Mouse (Mus musculus) retina, adult 2 months (tissue): ENCODE data around the gene Slc35b3.
A peak's percentile ranks its signal among the peaks of the same experiment; 100 is the strongest.

Source experiments
- DNase-seq: peaks from one replicate; pipeline ENCODE4 v3.0.0-alpha.2; 2012; ENCODE audit warnings: low read depth, low spot score

Slc35b3 gene

DNA sequence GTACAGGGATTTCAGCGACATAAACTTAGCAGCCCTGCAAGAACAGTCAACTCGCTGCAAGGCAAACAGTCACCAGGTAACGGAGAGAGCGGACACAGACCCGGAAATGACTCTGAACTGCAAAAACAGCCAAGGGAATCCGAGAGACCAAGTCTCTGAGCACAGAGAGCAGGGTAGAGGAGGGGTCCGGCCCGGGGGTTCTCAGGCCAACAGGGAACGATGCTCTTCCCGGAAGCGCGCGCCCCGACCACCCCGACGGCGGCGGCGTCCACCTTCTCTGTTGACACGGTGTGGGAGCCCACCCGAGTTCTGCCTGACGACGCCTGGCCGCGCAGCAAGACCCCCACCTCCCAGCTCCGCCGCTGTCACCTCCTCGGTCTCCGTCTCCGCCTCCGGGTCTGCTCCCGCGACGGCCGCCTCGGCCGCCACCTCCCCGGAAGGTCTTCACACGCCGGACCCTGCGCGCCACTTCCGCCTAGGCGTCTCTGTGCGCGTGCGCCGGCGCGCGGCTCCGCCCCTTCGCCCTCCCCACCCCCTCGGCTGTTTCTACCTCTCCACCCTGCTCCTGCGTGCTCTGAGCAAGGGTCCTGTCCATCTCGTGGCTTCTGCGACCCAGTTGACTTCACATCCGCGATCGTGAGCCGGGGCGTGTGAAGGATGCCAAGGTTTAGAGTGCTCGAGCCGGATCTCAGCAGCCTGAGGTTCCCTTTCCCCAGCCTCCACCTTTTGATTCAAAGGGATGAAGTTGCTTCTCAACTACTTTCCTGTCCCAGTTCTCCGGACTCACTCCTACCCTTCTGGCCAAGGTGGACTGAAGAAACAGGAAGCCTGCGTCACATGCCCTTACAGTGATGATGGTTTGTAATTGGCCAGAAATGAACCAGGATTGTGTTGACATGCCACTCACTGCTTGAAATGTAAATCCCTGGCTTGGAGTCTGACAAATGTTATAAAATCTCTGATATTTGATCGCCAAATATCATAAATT lies at the start of gene Slc35b3:
Gene Slc35b3 (minus strand): TSS at position 813 of the 988 bp plus-strand sequence.
- DNase-seq: peak; percentile 69

DNA sequence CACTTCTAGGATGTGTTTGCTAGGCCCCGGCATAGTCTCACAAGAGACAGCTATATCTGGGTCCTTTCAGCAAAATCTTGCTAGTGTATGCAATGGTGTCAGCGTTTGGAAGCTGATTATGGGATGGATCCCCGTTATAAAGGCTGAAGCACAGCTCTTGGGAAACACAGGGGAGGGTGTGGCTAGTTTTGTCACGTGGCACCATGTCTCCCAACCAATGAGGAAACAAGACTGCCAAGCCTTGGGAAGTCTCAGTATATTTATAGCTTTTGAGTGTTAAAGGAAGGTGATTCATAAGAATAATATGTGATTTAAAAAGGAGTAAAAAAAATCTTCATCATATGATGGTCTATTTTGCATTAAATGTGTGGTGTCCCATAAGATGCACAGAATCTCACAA lies 49.6 kb upstream of the Slc35b3 start:
- DNase-seq: no peak

DNA sequence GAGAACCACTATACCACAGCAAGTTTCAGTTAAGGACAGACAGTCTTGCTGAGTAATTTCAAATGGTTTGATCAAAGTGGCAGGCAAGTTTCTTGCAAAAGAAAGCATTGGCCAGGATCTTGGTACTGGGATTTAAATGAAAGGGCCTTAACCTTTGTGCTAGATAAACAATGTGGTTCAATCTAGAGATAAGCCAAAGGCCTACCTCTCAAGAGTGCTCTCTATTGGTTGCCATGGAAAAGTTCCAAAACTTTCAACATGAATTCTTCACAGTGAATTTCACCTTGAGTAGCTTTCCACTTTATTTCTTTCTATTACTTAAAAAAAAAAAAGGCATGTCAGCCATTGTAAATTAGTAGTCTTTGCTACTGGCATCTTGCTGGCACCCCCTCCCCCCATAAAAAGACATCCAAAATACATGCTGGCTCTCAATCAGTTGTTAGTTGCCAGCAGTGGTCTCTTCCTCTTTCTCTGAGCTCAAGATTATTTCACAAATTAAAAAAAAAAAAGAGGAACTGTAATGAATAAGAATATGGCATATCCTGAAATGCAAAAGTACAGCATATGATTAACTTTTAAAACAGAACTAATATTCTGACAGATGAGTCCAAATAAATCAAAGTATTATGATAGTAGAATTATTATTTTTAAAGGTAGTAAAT lies 42.6 kb upstream of the Slc35b3 start:
- DNase-seq: no peak

DNA sequence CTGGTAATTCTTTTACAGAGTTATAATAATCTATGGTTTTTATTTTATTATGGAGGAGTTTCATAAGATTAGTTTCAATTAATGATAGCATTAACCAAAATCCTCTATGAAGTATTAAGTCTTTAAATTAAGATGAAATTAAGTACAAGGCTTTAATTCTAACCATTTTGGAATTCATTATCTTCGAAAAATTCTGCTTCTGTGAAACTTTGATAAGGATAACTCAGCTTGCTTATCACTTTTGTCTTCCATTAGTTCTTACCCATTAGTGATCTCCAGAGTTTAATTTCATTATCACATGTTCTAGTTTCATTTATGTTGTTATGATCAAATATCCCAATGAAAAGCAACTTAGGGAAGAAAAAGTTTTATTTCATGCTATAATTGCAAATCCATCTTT lies 41.7 kb upstream of the Slc35b3 start:
- DNase-seq: no peak

DNA sequence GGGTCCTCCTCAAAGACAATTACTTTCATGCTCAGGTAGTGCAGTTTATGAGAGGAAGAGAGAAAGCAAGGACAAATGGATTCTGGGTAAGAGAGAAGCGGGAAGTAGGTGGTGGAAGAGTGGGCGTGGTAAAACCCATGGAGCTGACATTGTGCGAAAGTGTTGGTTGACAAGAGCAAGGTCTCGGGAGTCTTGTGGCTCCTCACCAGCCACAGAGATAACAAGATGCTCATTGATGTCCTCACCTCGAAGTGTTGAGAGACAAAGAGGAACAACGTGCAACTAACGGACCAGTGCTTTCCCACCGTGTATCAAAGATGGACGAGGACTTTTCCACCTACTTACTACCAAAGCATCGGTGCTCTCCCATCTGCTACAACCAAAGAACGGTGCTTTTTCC lies 40.8 kb upstream of the Slc35b3 start:
- DNase-seq: no peak

DNA sequence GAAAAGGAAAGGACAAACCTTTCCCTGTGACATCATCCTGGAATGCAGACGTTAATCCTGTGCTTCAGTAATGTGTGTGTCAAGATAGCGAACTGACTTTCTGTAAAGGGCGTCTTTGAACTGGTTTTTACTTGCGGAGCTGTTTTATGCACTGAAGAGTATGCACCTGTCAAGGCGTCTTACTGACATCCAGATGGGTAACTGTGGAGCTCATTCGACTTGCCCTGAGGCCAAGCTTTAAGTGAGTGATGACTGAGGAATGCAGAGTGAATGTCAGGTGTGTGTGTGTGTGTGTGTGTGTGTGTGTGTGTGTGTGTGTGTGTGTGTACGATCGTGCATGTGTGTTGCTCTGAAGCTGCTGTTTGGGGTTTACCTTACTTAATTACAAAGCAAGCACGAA lies 38.3 kb upstream of the Slc35b3 start:
- DNase-seq: no peak

DNA sequence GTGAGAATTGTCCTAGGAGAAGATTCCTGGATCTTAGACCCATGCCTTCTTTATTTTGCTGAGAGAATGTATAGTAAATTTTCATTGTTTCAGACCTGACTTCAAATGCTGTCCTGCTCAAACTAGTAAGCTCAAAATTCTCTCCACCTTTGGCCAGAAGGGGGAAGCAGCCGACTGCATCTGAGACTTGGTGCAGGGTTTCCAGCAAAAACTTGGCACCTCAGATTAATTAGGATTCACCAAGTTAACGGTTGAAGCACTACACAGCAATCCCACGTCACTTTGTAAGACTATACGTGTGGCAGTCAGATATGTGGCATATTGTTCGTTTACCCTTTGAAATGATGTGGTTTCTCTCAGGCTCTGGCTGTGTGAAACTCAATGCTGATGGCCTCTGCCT lies 31.9 kb upstream of the Slc35b3 start:
- DNase-seq: no peak

DNA sequence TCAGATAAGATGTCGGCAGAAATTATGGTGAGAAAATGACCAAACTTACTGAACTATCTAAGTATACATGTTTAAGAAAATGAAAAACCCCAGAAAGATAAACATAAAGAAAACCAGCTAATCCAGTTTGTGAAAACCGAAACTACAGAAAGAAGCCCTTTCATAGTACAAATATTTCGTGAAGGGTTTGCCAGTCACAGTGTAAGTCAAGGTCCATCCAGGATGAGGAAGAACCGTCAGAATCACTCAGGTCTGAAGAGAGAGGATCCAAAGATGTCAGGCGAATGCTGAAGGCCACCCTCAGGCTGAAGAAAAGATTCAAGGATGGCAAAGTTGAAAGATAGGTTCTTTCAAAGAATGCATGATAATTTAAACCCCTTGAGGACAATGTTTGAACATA lies 23.1 kb upstream of the Slc35b3 start:
- DNase-seq: no peak

DNA sequence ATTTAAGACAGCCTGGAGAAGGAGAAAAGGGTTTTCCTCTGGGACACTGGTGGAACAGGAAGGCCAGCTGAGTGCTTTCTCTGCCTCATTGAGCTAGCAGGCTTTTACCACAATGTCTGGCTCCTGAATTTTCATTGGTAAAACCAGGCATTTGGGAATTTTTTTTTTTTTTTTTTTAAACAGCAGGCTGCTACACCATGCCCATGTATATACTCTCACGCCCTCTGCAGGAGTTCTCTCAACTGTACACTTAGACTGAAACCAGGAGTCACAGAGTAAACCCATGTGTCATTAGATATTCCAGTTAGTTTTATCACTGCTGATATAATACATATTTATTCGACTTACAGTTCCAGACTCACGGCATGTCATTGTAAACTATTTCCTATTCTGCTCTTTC lies 20.2 kb upstream of the Slc35b3 start:
- DNase-seq: no peak

DNA sequence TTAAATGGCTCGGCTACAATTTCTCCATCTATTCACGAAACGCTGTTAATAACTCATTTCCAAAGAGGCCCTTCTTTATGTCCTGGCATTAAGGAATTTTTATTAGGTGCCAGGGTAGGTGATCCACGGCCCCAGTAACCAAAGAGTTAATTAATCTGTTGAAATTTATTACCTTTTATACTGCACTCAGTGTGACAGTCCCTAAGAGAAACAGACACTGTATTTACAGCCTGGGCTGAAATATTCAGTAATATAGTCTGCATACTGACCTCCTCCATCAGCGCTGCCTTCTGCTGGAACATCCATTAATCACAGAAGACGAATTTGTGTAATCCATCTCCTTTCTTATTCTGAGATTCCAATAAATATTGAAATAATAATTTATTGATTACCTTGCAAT lies 16.3 kb upstream of the Slc35b3 start:
- DNase-seq: no peak

DNA sequence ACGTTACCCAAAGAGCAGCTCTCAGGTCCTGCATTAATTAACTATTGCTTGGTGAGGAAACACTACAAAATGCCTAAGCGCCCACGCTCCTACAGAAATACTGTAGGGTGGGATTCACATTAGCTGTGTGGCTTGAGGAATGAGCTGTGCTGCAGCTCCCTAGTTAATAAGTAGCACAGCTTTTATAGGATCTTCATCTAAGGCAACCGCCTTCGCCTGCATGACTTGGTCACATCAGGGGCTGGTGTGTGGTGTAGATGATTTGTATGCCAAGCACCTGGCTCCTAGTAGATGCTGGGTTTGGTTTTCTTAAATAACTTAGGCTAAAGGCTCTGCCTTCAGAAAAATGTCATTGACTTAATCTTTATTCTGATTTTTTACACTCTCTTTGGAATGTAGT lies 15.2 kb upstream of the Slc35b3 start:
- no peak for DNase-seq

DNA sequence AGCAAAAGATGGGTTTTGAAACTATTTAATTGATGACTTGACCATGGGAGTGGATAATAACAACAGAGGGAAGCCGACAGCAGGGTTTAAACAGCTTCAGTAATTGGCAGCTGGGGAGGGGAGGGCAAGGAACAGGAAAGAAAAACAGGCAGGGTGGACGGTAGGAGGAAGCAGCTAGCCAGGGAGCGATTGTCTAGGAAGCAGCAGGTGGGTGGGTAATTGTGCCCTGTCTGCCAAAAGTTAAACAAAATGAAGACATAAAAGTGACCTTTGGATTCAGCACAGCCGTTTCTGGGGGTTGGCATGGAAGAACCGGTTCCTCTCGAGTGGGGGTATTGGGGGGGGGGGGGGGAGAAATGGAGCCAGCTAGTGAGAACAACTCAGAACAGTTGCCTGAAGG lies 11.9 kb upstream of the Slc35b3 start:
- DNase-seq: no peak

DNA sequence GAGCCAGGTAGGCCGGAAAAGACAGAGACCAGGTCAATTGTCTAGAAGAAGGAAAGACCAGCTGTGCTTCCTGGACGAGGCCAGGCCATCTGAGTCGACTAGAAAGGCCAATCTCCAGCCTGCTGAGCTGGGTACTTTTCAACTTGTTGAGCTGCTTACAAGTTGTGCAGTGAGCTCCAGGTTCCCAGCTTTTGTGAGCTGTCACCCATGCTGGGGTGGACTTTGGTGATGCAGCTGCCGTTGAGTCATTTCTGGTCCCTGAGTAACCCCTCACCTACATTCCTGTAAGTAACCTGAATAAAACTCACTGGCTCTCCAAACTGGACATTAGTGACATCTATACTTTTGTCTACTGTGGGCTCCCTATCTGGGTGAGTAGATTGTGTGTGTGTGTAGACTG lies 10.4 kb upstream of the Slc35b3 start:
- DNase-seq: no peak

DNA sequence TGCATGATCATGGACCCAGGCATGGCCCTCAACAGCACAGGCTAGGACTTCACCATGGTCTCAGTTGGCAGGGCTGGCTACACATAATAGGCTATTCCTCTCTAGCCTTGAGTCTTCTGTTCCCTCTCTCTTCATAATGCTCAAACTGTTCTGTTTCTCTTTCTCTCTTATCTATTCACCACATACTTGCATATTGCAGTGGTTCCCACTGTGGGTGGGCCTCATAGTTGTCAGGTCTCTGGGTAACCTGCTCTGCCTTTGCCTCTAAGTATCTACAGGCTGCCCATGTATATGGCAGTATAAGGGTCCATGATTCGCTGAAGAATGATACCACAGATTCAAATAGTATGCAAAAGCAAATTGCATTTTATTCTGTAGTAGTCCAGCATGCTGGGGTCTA lies 6.8 kb upstream of the Slc35b3 start:
- no peak for DNase-seq

DNA sequence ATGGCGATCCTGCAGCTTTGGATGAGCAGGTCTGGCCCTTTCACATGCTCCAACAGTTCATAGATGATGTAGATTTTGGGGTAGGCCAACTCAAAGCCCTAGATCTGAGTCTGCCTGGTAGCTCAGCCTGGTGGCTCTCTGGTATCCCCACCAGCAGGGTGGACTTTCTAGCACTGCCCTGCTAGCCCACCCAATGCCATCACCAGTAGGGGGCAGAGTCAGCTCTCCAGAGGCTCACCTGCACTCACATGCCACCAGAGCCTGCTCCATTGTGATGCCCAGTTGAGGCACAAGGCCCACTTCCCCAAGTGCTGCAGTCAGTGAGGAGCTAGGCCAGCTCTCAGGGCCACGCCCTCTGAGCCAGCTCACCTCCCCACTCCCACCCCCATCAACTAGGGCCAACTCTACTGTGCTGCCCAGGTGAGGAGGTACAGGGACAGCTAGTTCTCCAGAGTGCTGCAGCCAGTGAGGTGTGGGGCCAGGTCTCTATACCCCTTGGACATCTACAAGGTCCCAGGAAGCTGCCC lies 6.3 kb upstream of the Slc35b3 start:
- no peak for DNase-seq

DNA sequence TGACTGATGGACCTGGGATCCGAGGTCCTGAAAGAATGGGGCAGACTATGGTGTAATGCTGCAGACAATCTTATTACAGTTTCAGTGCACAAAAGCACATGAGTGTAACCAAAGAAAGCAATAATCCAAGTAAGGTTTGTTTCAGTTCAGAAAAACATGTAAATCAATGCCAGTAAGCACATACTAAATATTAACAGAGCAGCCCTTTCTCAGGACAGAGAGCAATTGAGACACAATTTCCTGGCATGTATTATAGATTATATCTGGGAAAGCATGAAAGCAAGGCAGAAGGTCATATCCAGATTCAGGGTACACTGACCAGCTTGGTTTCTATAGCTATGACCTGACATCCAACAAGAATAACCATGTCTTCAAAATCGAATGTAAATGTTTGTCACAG lies 2.1 kb upstream of the Slc35b3 start:
- DNase-seq: no peak

DNA sequence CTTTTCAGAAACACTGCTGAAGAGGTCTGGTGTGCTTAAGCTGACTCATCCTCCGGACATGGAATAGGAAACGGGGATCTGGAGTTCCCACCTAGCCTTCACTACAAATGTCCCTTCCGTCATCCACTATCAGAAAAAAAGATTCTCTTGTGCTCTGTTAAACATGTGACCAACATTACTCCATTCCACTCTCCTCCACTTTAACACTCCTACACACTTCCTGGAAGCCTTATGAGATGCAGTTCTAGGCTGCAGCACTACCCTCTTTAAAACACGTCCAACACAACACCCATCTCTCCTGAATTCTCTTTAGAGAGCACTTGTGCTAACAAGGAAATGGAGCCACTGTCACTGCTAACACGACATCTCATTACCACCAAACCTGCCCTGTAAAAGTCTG lies 2.6 kb downstream of the Slc35b3 start:
- DNase-seq: no peak

DNA sequence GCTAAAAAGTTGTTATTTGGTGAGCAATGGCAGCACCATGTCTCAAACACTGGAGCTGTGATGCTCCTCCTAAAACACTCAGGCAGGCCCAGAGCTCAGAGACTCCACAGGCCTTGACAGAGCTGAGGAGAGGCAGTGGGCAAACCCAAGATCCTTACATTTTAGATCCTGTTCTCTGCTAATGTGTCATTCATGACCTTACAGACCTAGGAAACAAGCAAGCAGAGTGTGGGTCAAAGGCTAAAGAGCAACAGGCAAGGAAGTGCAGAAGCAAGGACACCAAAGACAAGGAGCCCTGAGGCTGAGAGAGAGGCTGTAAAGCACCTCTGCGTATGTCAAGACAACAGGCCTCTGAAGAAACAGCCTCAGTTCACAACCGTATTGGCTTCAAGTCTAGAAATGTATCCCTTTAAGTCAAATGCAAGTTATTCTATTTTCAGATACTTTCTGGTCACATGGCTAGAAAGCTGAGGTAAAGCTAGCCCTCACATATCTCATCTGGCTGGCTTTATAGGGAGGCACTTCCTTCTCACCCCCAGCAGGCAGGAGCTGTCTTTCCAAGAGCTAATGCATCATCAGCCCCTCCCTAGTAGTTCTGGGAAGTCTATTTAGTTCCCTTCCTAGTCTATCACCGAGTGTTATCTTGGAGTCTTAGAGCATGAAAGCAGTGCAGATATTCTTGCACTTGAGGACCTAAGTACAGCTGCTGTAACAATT lies 14.2 kb downstream of the Slc35b3 start:
- no peak for DNase-seq

DNA sequence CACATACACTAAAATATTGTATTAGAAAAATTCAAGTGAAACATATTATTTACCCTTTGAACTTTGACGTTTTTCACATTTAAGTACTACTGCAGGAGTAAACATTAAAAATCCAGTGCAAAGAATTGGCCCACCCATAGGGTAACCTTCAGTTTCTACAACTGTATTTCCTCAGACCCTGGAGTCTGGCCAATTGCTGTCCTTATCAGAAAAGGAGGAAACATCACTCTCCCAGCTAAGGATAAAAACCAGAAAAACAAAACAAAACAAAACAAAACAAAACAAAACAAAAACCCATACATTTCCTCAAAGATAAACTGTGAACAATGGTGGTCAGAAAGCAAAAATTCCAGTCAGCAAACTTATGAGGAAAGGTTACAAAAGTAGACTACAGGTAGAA lies 14.9 kb downstream of the Slc35b3 start:
- DNase-seq: no peak

DNA sequence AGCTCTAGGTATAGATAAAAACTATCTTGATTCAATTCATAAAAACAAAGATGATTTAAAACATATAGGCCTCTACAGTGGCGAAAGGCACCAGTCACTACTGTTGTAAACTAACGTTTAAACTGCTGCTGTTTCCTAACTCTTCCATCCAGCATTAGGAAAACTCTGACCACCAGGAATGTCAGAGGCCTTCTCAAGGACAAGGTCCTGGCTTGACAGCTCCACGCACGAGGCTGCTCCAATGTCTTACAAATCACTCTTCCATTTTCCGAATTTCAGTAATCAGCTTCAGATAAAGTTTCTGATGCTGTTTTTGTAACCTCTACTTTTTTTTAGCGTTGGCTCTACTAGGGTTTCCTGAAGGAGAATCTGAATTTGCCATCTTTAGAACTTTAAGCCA lies 15.7 kb downstream of the Slc35b3 start:
- DNase-seq: no peak

DNA sequence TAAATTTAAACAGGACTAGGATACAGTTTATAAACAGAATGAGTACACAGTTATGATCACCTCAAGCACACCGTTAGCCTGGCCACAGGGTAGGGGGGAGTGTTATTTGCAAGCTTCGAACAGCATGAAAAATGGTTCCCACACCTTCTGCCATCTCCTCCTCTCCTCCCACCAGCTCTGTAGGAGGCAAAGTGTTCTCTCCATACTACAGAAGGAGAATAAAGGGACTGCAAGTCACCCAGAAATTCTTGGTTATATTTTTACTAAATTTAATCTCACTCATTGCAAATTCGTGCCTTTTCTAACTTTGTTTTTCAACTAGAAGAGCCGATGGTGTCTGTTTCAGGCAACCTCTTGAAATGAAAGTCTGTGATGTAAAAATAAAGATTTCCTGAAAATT lies 18.9 kb downstream of the Slc35b3 start:
- DNase-seq: no peak

DNA sequence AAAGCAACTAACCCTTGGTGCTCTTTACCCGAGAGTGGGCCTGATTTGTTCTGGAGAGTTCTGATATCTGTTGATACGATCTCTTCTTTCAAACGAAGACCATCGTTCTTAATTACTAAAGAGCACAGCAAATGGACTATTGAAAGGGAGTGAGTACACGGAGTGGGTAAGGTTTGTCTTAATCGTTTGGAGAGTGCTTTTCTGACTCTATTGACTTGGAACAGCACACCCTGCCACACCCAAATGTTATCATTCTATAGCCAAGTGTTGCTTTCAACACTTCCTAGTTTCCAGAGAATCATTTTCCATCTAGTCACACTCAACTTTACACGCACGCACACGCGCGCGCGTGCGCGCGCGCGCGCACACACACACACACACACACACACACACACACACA lies 19.4 kb downstream of the Slc35b3 start:
- DNase-seq: no peak
